Mouse (Mus musculus): ENCODE results near the gene Hsd11b2.
A peak's percentile ranks its signal among the peaks of the same experiment; 100 is the strongest.

Hsd11b2 gene

DNA sequence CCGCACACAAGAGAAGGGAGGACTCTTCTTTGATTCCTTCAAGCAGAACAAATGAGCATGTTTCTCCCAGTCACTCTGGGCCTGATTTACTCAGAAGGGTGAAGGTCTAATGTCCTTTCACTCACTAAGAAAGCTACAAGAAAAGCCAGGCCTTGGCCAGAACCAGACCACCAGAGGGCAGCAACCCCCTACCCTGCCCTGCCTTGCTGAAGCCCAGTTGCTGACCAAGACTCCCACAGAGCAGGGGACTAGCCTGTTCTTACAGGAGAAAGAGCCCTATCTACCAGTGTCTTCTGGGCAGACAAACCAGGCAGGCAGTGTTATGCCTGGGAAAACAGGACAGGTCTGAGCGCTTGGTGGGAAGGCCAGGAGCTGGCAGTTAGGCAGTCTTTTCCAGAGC lies 34.2 kb upstream of the Hsd11b2 start:
- DNase-seq: peak; percentile 87 to 90

DNA sequence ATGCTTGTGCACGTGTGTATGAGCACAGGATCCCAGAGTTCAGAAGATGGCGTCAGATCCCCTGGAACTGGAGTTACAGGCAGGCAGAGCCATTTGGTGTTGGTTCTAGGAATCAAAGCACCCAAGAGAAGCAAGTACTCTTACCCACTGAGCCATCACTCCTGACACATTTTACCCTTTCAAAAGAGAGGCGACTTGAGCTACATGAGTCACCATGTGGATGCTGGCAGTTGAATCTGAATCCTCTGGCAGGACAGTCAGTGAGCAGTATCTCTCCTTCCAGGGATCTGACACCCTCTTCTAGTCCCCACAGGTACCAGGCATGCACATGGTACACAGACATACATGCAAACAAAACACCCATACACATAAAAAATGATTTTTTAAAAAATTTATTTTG lies 30.5 kb upstream of the Hsd11b2 start:
- DNase-seq: no peak

DNA sequence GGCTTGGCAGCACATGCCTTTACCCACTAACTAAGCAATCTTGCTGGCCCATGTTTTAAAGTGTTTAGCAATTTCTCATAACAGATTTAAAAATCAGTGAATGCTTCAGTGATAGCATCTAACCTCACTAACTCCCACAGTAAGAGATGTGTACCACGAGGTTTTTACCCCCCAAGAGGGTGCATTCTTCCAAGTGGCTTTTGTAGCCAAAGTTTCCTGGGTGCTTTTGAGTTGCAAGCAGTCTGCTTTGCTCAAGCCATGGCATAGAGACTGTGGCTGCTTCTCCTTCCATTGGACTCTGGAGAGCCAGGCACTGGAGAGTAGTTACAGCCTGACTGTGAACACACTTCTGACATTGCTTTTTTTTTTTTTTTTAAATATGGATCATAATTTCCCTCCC lies 29.3 kb upstream of the Hsd11b2 start:
- DNase-seq: no peak

DNA sequence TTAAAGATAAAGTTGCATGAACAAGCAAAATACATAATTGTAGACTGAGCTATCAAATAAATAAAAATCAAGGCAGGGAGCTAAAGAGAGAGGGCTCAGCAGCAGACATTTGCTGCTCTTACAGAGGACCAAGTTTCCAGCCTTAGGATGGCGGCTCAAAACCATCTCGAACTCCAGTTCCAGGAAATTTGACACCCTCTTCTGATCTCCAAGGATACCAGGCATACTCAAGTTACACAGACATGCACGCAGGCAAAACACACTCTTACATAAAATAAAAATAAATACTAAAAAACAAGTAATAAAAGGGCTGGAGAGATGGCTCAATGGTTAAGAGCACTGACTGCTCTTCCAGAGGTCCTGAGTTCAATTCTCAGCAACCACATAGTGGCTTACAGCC lies 25.1 kb upstream of the Hsd11b2 start:
- DNase-seq: no peak

DNA sequence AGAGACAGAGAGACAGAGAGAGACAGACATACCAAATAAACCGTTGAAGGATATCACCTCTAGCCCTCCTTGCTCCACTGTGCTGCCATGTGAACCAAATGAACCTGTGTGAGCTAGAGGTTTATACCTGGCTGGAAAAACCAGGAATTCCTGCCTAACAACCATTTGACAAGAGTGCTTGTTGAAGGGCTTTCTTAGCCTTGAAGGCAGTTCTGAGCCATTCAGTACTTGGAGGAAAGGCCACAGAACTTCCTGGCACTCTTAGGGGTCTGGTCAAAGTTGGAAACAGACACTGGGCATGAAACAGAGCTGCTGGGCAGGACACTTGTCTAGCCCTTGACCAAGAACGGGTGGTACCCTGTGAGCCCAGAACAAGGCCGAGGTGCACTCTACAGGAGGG lies 24.0 kb upstream of the Hsd11b2 start:
- DNase-seq: no peak

DNA sequence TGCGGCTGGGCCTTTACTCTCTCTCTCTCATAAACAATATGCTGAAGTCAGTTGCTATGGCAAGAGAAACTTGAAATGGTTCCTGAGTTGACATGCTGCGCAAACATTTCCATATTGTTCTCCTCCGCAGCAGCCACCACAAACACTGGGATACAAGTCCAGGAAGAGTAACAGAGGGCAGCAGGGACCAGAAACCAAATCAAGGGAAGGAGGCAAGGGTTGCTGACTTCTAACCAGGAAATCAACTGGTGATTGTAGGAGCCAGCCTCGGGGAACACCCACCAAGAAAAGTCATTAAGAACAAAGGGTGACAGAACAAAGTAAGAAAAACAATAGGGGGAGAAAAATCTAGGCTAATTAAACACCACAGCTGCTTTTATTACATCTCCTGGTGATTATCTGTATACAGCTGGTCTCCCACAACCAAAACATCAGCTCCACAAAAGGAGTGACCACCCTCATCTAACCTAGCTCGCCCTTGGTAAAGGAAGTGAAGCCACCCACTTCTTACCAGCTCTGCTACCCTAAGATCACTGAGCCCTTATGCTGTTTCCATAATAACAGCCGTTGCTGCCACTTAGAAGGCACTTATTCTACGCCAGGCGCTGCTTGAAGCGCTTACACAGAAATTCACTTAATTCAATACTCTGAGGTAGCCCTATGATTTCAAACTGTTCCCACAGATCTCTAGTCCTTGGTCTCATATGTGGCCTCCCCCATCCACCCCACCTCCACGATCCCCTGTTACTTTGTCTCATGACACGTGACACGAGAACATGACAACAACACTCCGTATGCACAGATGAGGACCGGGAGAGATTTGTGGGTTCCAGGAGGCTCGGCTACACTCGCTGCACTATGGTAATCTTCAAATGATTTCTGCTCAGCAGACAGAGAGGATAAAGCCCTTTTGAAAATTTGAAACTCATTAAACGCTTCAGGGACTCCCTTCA lies 22.9 kb upstream of the Hsd11b2 start:
- DNase-seq: no peak

DNA sequence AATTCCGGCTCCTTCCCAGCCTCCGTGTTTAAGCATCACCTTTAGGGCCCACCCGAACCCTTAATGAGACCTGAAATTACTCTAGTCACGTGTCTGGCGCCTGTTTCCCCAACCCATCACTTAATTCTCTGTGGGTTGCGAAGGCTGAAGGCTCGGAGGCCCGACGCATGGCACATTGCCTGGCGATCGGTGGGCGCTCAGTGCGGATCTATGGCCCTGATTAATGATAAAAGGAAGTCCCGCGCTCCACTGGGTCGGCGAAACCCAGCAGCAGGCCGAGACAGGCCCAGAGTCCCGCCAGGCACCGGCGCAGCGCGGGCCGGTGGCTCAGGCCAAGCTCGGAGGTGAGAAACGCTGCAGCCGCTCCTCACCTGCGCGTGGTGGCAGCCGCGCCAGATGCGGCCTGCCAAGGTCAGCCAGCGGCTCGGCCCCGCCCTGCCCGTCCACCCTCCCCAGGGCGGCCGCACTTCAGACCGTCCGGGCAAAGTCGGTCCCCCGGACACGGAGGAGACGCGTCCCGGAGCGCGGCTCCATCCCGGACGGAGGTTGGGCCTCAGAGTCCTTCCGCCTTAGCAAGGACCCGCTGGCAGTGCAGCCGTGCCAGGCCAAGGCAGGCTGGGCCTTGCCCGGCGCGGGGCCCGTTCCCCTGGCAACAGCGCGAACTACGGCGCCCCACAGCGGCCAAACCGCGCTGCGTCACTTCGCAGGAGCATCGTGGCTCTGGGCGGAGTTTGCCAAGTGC lies 21.9 kb upstream of the Hsd11b2 start, which contains the start of gene Zdhhc1:
Gene Zdhhc1, minus strand, starts transcription at position 464 of the 742 bp plus-strand sequence.
- peak; percentile 90 to 95 for DNase-seq

DNA sequence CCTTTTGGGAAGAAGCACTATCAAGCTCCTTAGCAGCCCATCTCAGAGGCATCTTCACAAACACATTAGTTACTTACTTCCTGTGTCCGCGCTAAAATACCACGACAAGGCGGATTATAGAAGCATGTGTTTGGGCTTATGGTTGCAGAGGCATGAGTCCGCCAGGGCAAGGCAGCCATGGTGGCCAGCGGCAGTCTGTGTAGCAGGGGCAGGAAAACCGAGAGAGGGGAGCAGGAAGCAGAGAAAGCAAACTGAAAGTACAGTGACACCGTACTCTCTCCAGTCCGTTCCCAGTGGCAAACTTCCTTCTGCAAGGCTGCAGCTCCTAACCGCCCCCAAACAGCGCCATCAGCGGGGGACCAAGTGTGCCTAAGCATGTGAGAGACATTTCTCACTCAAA lies 18.8 kb upstream of the Hsd11b2 start:
- DNase-seq: no peak

DNA sequence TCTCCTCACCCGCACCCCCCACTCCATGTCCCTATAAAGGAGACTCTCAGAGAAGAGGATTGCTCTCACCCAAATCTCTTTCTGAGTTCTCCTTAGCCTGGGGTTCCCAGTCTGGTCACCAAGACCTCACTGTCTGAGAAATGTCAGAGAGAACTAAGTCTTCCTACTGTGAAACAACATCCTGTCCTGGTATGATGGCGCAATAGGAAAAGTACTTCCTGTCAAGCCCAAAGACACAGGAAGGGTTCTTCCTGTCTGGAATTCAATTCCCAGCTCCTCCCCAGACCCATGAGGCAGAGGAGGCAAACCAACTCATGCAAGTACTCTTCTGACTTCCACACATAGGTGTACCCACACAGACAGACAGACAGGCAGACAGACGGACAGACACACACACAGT lies 13.9 kb upstream of the Hsd11b2 start:
- peak in 1 of 2 experiments; percentile 66 for DNase-seq

DNA sequence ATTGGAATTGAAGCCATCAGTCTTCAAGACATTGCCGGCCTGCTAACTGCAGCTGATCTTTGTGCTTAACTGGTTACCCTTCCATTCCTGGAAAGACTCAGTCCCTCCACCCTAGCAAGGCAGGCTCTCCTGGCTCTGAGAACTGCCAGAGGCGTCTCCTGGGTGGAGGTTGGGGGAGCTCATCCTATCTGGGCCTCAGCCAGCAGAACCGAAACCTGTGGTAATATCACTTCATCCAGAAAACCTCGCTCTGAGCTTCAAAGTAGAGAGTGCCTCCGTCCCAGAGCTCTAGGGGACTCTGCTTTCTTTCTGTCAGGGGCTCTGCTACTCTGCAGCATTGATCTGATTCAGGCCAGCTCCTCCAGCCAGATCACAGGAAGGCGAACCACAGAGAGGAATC lies 11.6 kb upstream of the Hsd11b2 start:
- DNase-seq: no peak

DNA sequence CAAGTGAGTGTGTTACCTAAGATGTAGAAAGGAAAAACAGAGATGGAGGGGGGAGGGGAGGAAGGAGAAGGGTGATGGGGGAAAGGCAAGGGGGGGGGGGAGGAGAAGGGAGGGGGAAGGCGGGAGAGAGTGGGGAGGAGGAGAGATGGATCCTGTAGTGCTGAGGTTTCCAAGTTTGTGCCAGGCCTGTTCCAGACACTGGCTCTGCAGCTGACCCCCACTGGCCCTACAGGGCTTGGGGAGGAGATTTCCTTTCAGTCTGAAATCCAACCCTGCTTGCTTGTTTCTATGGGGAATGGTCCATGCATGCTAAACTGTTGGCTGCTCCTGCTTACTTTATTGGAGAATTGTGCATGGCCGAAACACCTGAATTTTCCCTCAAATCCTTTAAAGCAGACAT lies 9.8 kb upstream of the Hsd11b2 start:
- no peak for DNase-seq

DNA sequence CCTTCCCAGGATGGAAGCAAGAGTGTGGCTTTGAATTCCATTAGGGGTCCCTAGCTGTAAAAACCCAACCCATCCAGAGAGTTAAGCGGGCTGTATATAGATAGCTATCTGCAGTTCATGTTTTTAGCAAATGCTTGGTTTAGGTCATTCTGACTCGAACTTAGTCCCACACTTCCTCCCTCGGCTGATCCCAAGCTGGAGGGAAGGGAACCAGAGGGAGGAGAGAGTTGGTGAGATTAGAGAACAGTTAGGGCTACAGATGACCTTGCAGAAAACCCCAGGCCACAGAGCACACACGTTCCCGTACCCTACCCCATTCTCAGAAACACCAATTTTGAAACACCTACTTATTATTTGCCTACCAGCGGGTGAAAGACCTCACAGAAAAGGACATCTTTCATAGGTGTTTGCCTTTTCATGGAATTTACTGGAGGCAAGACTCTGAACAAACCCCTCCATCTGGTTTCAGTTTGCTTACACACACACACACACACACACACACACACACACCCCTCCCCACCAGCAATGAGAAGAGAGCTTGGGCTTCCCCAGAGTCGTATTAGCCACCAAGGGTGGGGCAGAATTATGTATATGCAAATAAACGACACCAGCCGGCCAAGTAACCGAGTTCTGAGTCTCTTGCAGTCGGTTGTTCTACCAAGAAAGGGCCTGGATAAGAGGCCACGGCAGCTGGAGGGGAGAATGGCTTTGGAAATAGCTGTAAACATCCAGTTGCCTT lies 8.4 kb upstream of the Hsd11b2 start:
- DNase-seq: no peak

DNA sequence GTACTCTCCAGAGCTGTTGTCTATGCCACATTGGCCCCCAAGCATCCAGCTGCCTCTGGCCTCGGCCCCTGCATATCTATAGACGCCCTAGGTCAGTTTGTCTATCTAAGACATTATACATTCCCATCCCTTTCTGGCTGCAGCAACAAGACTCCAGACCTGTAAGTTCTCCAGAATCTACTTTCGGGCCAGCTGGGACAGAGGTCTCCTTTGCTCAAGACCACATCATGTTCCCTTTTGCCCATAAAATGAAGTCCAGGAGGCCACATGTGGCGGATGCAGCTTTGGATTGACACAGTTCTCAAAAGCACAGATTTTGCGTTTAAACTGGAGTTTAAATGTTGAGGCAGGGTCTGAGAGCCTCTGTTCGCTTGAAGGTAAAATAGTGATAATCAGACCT lies 4.4 kb upstream of the Hsd11b2 start:
- no peak for DNase-seq

DNA sequence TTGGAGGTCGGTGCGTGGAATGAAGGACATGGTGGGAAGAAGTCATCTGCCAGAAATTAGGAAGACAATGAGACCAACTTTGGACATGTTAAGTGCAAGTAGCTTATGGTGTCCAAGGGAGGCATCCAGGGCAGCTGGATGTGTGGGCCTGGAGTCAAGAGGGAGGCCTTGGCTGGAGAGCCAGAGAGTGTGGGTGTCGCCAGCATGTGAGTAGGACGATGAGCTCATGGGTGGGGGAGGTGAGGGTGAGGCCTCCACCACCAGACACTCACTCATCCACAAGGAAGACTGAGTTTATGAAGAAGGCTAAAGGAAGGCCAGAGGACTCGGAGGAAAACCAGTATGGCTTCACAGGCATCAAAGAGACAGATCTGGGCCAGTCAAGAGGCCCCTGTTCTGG lies 3.9 kb upstream of the Hsd11b2 start:
- no peak for DNase-seq

DNA sequence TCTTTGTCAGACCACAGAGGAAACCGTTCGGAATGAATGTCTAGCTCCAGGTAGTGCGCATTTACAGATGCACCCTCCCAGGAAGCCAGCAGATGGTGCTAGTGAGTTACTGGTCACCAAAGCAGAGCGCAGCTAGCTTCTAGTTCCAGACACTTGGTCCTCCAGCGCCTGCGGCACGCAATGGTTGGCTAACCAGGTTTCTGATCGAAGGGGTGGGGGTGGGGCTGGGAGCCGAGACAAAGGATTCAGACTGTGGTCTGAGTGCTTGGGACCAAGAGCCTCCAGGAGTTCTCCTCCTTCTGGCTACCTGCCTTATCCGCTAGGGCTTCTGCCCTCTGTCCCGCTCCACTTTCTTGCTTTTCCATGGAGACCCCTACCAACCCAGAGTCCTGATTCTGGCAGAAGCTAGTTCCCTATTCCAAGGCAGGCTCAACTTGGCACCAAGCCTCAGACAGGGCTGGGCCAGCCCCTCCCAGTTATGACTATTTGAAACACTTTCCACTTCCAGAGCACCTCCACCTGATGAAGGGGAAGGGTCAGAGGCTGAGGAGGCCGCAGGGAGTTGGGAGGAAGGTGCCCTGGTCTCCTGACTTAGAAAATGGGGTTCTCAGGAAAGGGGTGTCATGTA lies 2.4 kb upstream of the Hsd11b2 start:
- peak; percentile 84 to 88 for DNase-seq

DNA sequence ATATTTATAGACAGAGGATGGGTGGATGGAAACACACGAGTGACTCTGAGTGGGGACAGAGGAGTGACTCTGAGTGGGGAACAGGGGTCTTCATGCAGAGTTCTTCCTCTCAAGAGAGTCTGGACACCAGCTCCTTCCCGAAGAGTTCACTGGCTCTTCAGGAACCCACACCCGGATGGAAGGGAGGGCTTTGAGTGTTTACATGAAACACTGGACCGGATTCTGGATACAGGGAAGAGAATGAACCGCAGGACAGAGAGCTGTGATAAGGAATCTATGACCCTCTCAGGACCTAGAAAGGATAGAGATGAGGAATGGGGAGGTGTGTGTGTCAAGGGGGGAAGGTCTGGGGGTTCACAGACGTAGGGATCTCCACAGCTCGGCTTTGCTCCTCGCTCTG lies 1.2 kb upstream of the Hsd11b2 start:
- no peak for DNase-seq

DNA sequence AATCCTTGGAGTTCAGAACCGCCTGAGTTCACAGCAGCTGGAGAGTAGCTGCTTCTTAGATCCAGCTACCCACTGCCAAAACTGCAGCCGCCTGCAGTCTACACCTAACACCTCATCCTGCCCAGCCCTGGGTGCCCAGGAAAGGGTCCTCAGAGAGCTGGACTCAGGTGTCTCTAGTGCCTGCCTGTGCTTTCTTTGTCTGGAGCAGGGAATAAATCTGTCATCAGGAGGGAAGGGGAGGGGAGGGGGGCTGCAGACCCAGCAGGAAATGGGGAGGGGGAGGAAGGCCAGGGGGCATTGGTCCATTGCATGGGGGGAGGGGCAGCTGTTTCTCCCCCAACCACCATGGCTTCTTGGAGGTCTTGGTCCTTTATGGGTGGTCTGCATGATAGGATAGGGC lies 1.0 kb downstream of the Hsd11b2 start:
- no peak for DNase-seq

DNA sequence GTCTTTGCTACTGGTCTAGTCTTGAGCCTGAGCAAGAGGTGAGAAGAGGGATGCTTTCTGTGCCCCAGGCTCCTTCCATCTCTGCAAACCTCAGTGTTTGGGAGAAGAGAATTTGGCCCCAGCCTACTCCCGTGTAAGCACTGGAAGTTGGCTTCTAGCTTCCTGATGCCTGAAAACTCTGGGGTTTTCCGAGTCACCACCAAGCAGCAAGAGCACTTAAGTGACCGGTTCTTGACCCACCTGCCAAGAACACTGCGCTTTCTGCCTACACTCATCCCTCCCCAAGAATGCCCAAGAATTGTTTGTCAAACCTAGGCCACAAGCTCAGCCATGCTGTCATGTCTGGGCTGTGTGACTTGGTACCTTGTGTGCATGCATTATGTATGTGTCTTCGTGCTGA lies 2.0 kb downstream of the Hsd11b2 start:
- no peak for DNase-seq

DNA sequence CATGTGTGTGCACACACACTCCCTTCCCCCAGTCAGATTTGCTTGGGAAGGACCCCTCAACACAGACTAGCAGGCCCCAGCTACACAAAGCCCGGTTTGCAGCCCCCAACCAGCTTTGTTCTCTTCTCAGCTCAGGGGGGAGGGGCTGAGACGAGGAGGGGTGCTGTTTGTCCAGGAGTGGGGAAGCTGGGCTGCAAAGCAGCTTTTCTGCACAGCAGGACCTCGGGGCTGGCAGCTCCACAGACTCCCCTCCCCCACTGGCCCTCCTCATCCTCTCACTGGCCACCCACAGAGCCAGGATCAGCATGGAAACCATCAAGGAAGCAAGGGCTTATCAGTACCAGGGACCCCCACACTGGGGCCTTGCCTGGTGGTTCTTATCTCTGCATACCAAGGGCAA lies 2.5 kb downstream of the Hsd11b2 start:
- DNase-seq: no peak

DNA sequence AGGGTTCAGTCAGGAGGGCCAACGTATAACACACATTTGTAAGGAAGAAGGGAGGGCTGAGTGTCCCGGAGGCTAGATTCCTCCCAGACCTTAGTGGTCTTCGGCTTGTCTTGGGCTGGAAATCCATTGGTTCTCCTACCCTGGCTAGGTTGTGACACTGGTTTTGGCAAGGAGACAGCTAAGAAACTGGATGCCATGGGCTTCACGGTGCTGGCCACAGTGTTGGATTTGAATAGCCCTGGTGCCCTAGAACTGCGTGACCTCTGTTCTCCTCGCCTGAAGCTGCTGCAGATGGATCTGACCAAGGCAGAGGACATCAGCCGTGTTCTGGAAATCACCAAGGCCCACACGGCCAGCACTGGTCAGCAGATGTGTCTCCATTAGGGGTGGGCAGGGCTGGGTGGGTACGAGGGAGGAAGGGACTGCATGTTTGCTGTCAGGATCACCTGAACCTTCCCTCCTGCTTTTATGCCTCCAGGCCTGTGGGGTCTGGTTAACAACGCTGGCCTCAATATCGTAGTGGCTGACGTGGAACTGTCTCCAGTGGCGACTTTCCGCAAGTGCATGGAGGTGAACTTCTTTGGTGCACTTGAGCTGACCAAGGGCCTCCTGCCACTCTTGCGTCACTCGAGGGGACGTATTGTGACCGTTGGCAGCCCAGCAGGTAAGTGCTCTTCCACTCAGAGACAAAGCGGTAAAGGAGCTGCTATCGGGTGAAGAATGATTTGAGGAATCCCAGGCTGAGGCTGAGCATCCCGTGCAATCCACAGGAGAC lies 3.6 kb downstream of the Hsd11b2 start:
- DNase-seq: no peak

DNA sequence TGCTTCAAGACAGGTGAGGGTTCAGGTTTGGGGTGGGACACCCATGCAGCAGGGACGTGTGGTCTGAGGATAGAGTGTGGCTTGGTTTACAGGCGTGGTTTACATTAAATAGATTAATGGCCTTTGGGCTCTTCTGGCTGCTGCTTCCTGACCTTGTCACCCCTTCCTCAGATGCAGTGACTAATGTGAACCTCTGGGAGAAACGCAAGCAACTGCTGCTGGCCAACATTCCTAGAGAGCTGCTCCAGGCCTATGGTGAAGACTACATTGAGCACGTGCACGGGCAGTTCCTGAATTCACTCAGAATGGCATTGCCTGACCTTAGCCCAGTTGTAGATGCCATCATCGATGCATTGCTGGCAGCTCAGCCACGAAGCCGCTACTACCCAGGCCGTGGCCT lies 4.3 kb downstream of the Hsd11b2 start:
- no peak for DNase-seq

DNA sequence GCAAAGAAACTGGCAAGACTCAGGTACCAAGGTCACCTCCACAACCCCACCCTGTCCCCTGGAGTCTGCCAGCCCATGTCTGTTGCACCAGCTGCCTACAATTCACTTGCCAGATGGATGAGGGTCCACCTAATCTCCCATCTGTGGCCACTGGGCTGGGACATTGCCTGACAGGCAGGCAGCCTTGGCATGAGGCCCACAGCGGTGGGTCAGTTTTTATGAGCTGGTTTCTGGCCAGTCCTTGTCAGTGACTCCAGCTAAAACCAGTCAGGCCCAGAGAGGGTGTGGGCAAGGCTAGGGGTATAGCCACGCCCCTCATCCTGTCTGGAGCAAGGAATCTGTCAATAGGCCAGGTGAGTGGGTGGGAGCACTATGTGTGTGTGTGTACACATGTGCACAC lies 8.6 kb downstream of the Hsd11b2 start:
- peak; percentile 81 to 82 for DNase-seq

All from kidney, postnatal 36 days (tissue).